8 mouse cellular contexts compared by ENCODE assay signal in the genomic region with DNA sequence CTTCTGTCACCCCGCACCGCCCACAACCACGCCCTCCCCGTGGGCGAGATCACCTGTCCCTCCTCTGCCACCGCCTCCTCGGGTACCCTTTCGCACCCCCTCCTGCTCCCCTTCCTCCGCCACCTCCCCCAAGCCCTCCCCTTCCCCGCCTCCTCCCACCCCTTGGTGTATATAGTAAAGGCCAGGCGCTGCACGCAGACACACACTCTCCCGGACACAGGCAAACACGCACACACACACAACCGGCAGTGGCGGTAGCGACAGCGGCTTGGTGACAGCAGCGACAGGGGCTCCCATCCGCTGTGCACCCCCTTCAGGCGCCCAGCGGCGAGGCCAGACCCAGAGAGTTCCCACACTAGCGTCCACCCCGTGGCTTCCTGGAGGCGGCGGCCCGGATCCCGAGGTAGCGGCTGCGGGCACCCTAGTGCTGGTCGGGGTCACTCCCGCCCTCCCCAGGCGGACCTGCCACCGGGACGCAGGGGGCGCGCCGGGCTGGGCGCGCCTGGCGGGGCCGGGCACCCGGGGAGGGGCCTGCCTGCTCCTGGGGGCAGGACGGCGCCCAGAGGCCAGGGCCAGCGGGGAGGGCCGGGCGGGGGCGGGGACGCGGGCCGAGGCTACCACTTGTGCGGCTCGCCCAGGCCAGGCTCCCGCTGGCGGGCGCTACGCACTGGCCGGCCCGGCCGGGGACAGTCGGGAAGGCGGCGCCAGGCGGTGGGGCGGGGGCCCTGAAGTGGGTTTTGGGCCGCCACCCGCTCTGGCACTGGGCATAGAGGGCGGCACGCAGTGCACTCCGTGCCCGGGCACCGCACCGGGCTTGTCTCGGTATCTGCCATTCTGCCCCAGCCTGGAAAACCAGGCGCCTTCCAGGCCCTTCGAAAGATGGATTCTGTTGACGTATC. TPM values are rescaled to one million over a fixed set of nuclear protein-coding genes. Genes with fewer than 3 reads are reported as not detected.
DNase-seq lines count a peak whose midpoint lies in the region; ATAC-seq and TF ChIP-seq lines count a peak whose summit lies in the region.

Gene Rai2, plus strand, starts transcription at position 205 of the 899 bp plus-strand sequence.

- ATAC-seq in intestine, postnatal 0 days: peak; percentile 72
- ATAC-seq in liver, embryonic 11.5 days (replicated peaks; ENCODE audit: low FRiP score): peak; percentile 61
- peak; percentile 74 for ATAC-seq in neural tube, embryonic 11.5 days (ENCODE audit: insufficient read depth, low FRiP score, low TSS enrichment)

- H3K36me3 ChIP-seq in intestine, postnatal 0 days (ENCODE audit: control insufficient read depth, insufficient read depth): no peaks in the 10 kb centered on the region
- H3K36me3 ChIP-seq in liver, embryonic 11.5 days (ENCODE audit: control insufficient read depth, insufficient read depth, low read length): no peaks in the 10 kb centered on the region
- no peaks in the 10 kb centered on the region for H3K36me3 ChIP-seq in neural tube, embryonic 11.5 days (ENCODE audit: control insufficient read depth, insufficient read depth, low read length)

- peak within 1 kb of the TSS; percentile 51 for H3K4me3 ChIP-seq in intestine, postnatal 0 days (ENCODE audit: low read depth, low read length)
- H3K4me3 ChIP-seq in liver, embryonic 11.5 days (ENCODE audit: low read depth, low read length): peak within 1 kb of the TSS; percentile 54
- peak within 1 kb of the TSS; percentile 50 for H3K4me3 ChIP-seq in neural tube, embryonic 11.5 days (ENCODE audit: low read depth, low read length)

- H3K27ac ChIP-seq in intestine, postnatal 0 days (ENCODE audit: low read depth, low read length): 0 out of 2 replicates have a peak within 1 kb of the TSS, but pooled peaks have one; percentile 3
- H3K27ac ChIP-seq in liver, embryonic 11.5 days (ENCODE audit: low read depth, low read length): no peak within 1 kb of the TSS
- H3K27ac ChIP-seq in neural tube, embryonic 11.5 days (ENCODE audit: low read depth, low read length): 0 out of 2 replicates have a peak within 1 kb of the TSS, but pooled peaks have one; percentile 3

- H3K9me3 ChIP-seq in intestine, postnatal 0 days (ENCODE audit: control insufficient read depth): no peaks in the 10 kb centered on the region
- no peaks in the 10 kb centered on the region for H3K9me3 ChIP-seq in liver, embryonic 11.5 days (ENCODE audit: control insufficient read depth, low read length)
- H3K9me3 ChIP-seq in neural tube, embryonic 11.5 days (ENCODE audit: control insufficient read depth, low read length): no peaks in the 10 kb centered on the region

- H3K27me3 ChIP-seq in intestine, postnatal 0 days (replicated peaks; ENCODE audit: control insufficient read depth, insufficient read depth, low read length): peaks cover 17% of the 10 kb centered on the region
- H3K27me3 ChIP-seq in liver, embryonic 11.5 days (replicated peaks; ENCODE audit: control insufficient read depth, insufficient read depth, low read length): peaks cover 56% of the 10 kb centered on the region
- peaks cover 24% of the 10 kb centered on the region for H3K27me3 ChIP-seq in neural tube, embryonic 11.5 days (ENCODE audit: control insufficient read depth, insufficient read depth, low read length)

- DNase-seq in right cerebral cortex, postnatal 10 days (ENCODE audit: low spot score in 2 of 2): peak; percentile 47 to 58
- DNase-seq in right cerebral cortex, adult 18-20 months: no peak
- DNase-seq in embryo, embryonic 10 days (ENCODE audit: low spot score): peak; percentile 13
- DNase-seq in heart, adult 11 months: peak; percentile 95
- DNase-seq in liver, embryonic 11.5 days (ENCODE audit: low spot score): peak; percentile 33
- peak; percentile 35 for DNase-seq in neural tube, embryonic 11.5 days (ENCODE audit: low spot score)
- no peak for DNase-seq in c-Kit-positive CD71-positive TER-119-positive erythroid progenitor cells, embryonic 14.5 days (ENCODE audit: low spot score)

- H3K4me2 ChIP-seq in intestine, postnatal 0 days (replicated peaks; ENCODE audit: low read depth): peak within 1 kb of the TSS; percentile 80
- peak within 1 kb of the TSS; percentile 75 for H3K4me2 ChIP-seq in liver, embryonic 11.5 days
- H3K4me2 ChIP-seq in neural tube, embryonic 11.5 days (ENCODE audit: low read depth): peak within 1 kb of the TSS; percentile 75

- no peak for TF ChIP-seq CTCF in intestine, postnatal 0 days (IDR thresholded peaks at IDR 0.05; ENCODE audit: low read depth)

- H3K4me1 ChIP-seq in intestine, postnatal 0 days (replicated peaks; ENCODE audit: control insufficient read depth, insufficient read depth, low read length): no peaks in the 10 kb centered on the region
- no peaks in the 10 kb centered on the region for H3K4me1 ChIP-seq in liver, embryonic 11.5 days (replicated peaks; ENCODE audit: control insufficient read depth, insufficient read depth, low read length)
- no peaks in the 10 kb centered on the region; the same call in 1 of the 2 replicates for H3K4me1 ChIP-seq in neural tube, embryonic 11.5 days (ENCODE audit: control insufficient read depth, insufficient read depth, low read length)

- 14% methylated on average over 57 of the region's 79 CpGs for WGBS in intestine, postnatal 0 days
- 14% methylated on average over 43 of the region's 79 CpGs for WGBS in liver, embryonic 11.5 days
- 22% methylated on average over 42 of the region's 79 CpGs for WGBS in neural tube, embryonic 11.5 days

- peak within 1 kb of the TSS; percentile 34; the same call in 1 of the 2 replicates for H3K9ac ChIP-seq in intestine, postnatal 0 days (ENCODE audit: low read depth, low read length)
- H3K9ac ChIP-seq in liver, embryonic 11.5 days (ENCODE audit: low read depth, low read length): 0 out of 2 replicates have a peak within 1 kb of the TSS, but pooled peaks have one; percentile 30
- peak within 1 kb of the TSS; percentile 58 for H3K9ac ChIP-seq in neural tube, embryonic 11.5 days (ENCODE audit: low read length)

RNA-seq across cellular contexts. Expression of gene Rai2, which starts in this region (rescaled TPM):
- polyA plus RNA-seq in intestine, postnatal 0 days (2015; fragmentation: Nextera tagmentation; extraction: Ambion mirVana): 4.4 and 5.0 TPM in 2 replicates
- polyA plus RNA-seq in liver, embryonic 11.5 days (2014; fragmentation: Nextera tagmentation; extraction: Ambion mirVana): 1.1 and 2.6 TPM in 2 replicates
- polyA plus RNA-seq in neural tube, embryonic 11.5 days (2014; fragmentation: Nextera tagmentation; extraction: Ambion mirVana): 12.4 and 15.7 TPM in 2 replicates

Comparison
In these comparisons a context has a peak if more than half of its experiments do, and no peak if none do; other contexts are left out.
1. DNase-seq: peak in right cerebral cortex, postnatal 10 days (2 of 2), embryo, embryonic 10 days (single experiment), heart, adult 11 months (single experiment), liver, embryonic 11.5 days (single experiment) and neural tube, embryonic 11.5 days (single experiment); none in right cerebral cortex, adult 18-20 months (single experiment) and c-Kit-positive CD71-positive TER-119-positive erythroid progenitor cells, embryonic 14.5 days (single experiment).
2. Peak in every context shown above with its lines, with median percentiles within 50 percentile points of each other: ATAC-seq, H3K4me2 ChIP-seq, H3K4me3 ChIP-seq and H3K9ac ChIP-seq.